Mouse (Mus musculus) spleen, adult 2 months (tissue): ENCODE results near the gene Fhit.

Source experiments
- CTCF ChIP-seq: fragments of 200-500 bp; IDR thresholded peaks from 2 replicates; pipeline ENCODE4 v1.5.1; 2011; ENCODE audit warnings: mild to moderate bottlenecking, inconsistent platforms; ENCODE audit not compliant: insufficient read depth, insufficient read length, insufficient replicate concordance; ENCODE audit errors: extremely low read depth
- POLR2A ChIP-seq: fragments of 200-500 bp; IDR thresholded peaks from 2 replicates; pipeline ENCODE4 v1.6.1; 2011; ENCODE audit warnings: low read depth, low read length, inconsistent platforms

GRCm38 (mm10) chr14:10531748-10532500 is 629.9 kb downstream of the Fhit start:
- TF ChIP-seq POLR2A (no peak), CTCF (no peak)
